Mouse (Mus musculus) hindbrain, embryonic 15.5 days (tissue): Measurements from ENCODE around the gene Slc25a13. TPM values are rescaled to one million over a fixed set of nuclear protein-coding genes. Genes with fewer than 3 reads are reported as not detected.
"Not testable (repeated sequence)": the region's sequence is repeated elsewhere in the genome, so short reads cannot be mapped to it uniquely, and the experiment has no call there.

ENCODE experiments used
- ATAC-seq: fragments of 200-750 bp; cut with Nextera tagmentation; 2 replicates; pipeline ENCODE4 v1.8.0; 2017; ENCODE audit warnings: low read depth, moderate number of reproducible peaks, moderate TSS enrichment; ENCODE audit not compliant: low FRiP score
- H3K27ac ChIP-seq: fragments of 300-500 bp; sonication (generic); replicated peaks from 2 replicates; pipeline ENCODE4 v1.5.1; 2015; ENCODE audit warnings: mild to moderate bottlenecking, inconsistent platforms
- H3K27me3 ChIP-seq: fragments of 300-500 bp; sonication (generic); 2 replicates; pipeline ENCODE4 v1.6.1; 2015; ENCODE audit warnings: control low read depth, inconsistent platforms
- H3K36me3 ChIP-seq: fragments of 300-500 bp; sonication (generic); 2 replicates; pipeline ENCODE4 v1.6.1; 2015; ENCODE audit warnings: control low read depth, inconsistent platforms
- H3K4me1 ChIP-seq: fragments of 300-500 bp; sonication (generic); replicated peaks from 2 replicates; pipeline ENCODE4 v1.6.1; 2015; ENCODE audit warnings: control low read depth, inconsistent platforms
- H3K4me2 ChIP-seq: fragments of 300-500 bp; sonication (generic); 2 replicates; pipeline ENCODE4 v1.6.1; 2015; ENCODE audit warnings: moderate library complexity, mild to moderate bottlenecking, inconsistent platforms
- H3K4me3 ChIP-seq: fragments of 300-500 bp; sonication (generic); 2 replicates; pipeline ENCODE4 v1.5.1; 2015; ENCODE audit warnings: mild to moderate bottlenecking, inconsistent platforms
- H3K9ac ChIP-seq: fragments of 300-500 bp; sonication (generic); 2 replicates; pipeline ENCODE4 v1.6.1; 2015; ENCODE audit warnings: inconsistent platforms
- H3K9me3 ChIP-seq: fragments of 300-500 bp; sonication (generic); 2 replicates; pipeline ENCODE4 v1.6.1; 2016; ENCODE audit warnings: control low read depth, inconsistent platforms
- WGBS: fragments of 180-500 bp; shearing (Covaris S2); methylation state at CpG from one replicate; pipeline ENCODE4 v1.1.7; 2015; 5-methylcytosine and 5-hydroxymethylcytosine counted together
- polyA plus RNA-seq: library from polyadenylated mRNA; unstranded; fragments of >200 nt; fragmentation: Nextera tagmentation; extraction: Ambion mirVana; gene quantifications from 2 replicates; pipeline ENCODE4 v1.2.1, GENCODE M21; 2015

The Slc25a13 gene
- polyA plus RNA-seq, 1 experiment from 2014 or later, result 5.3 TPM

- not testable (repeated sequence) for H3K36me3 ChIP-seq, H3K27me3 ChIP-seq, H3K9ac ChIP-seq, H3K9me3 ChIP-seq, H3K27ac ChIP-seq, H3K4me1 ChIP-seq, ATAC-seq, H3K4me3 ChIP-seq, H3K4me2 ChIP-seq
- 99% methylated on average over 3 of the region's 3 CpGs for WGBS
These were observed 18.9 kb downstream of the Slc25a13 start for GRCm38 (mm10) chr6:6198056-6198455.

- ATAC-seq, result no peak
- H3K4me2 ChIP-seq, result no peak overlapping the region
These were observed 19.6 kb downstream of the Slc25a13 start for GRCm38 (mm10) chr6:6197339-6197738.

GRCm38 (mm10) chr6:6196527-6196926, 20.4 kb downstream of the Slc25a13 start:
- WGBS, result 78% methylated on average over 4 of the region's 4 CpGs
- H3K27ac ChIP-seq, result no peak overlapping the region

More at GRCm38 (mm10) chr6:6197339-6197738, 19.6 kb downstream of the Slc25a13 start:
- WGBS, result 83% methylated on average over 6 of the region's 6 CpGs
- no peak overlapping the region for H3K27ac ChIP-seq
- H3K4me1 ChIP-seq, result no peaks in the 10 kb centered on the region
- no peak overlapping the region for H3K9ac ChIP-seq
- no peak overlapping the region for H3K4me3 ChIP-seq
- H3K27me3 ChIP-seq, result no peaks in the 10 kb centered on the region
- no peaks in the 10 kb centered on the region for H3K36me3 ChIP-seq
- no peaks in the 10 kb centered on the region for H3K9me3 ChIP-seq

GRCm38 (mm10) chr6:6194831-6195230, 22.1 kb downstream of the Slc25a13 start:
- 80% methylated on average over 6 of the region's 6 CpGs for whole genome bisulfite sequencing
- no peak for ATAC-seq
- H3K4me3 ChIP-seq, result no peak overlapping the region
- H3K27me3 ChIP-seq, result no peaks in the 10 kb centered on the region
- no peaks in the 10 kb centered on the region for H3K4me1 ChIP-seq
- no peak overlapping the region for H3K27ac ChIP-seq
- H3K9me3 ChIP-seq, result no peaks in the 10 kb centered on the region
- no peaks in the 10 kb centered on the region for H3K36me3 ChIP-seq
- no peak overlapping the region for H3K9ac ChIP-seq
- H3K4me2 ChIP-seq, result no peak overlapping the region

More at GRCm38 (mm10) chr6:6196527-6196926, 20.4 kb downstream of the Slc25a13 start:
- Histone ChIP-seq H3K36me3 (no peaks in the 10 kb centered on the region), H3K9me3 (no peaks in the 10 kb centered on the region), H3K4me1 (no peaks in the 10 kb centered on the region), H3K4me3 (no peak overlapping the region), H3K9ac (no peak overlapping the region), H3K27me3 (no peaks in the 10 kb centered on the region), H3K4me2 (no peak overlapping the region)
- no peak for ATAC-seq

- Histone ChIP-seq H3K27ac (no peak overlapping the region), H3K36me3 (no peaks in the 10 kb centered on the region), H3K27me3 (no peaks in the 10 kb centered on the region), H3K4me2 (no peak overlapping the region), H3K4me1 (no peaks in the 10 kb centered on the region), H3K9me3 (no peaks in the 10 kb centered on the region), H3K9ac (no peak overlapping the region), H3K4me3 (no peak overlapping the region)
- 91% methylated on average over 13 of the region's 13 CpGs for WGBS
- ATAC-seq, result no peak
These were observed 23.1 kb downstream of the Slc25a13 start for GRCm38 (mm10) chr6:6193906-6194305.

GRCm38 (mm10) chr6:6192413-6192812, 24.6 kb downstream of the Slc25a13 start:
- H3K4me2 ChIP-seq, result no peak overlapping the region
- H3K4me3 ChIP-seq, result no peak overlapping the region
- no peak overlapping the region for H3K27ac ChIP-seq
- no peaks in the 10 kb centered on the region for H3K36me3 ChIP-seq
- H3K9me3 ChIP-seq, result no peaks in the 10 kb centered on the region
- no peak for ATAC-seq
- H3K9ac ChIP-seq, result no peak overlapping the region
- no peaks in the 10 kb centered on the region for H3K27me3 ChIP-seq
- WGBS, result 76% methylated on average over 7 of the region's 7 CpGs
- no peaks in the 10 kb centered on the region for H3K4me1 ChIP-seq

GRCm38 (mm10) chr6:6191596-6192337, 25.2 kb downstream of the Slc25a13 start:
- Histone ChIP-seq H3K36me3 (no peaks in the 10 kb centered on the region), H3K27me3 (no peaks in the 10 kb centered on the region), H3K4me2 (no peak overlapping the region), H3K4me3 (no peak overlapping the region), H3K27ac (no peak overlapping the region), H3K9ac (no peak overlapping the region), H3K4me1 (no peaks in the 10 kb centered on the region), H3K9me3 (no peaks in the 10 kb centered on the region)
- ATAC-seq, result no peak
- 79% methylated on average over 8 of the region's 8 CpGs for WGBS

- 92% methylated on average over 6 of the region's 6 CpGs for WGBS
These were observed 28.0 kb downstream of the Slc25a13 start for GRCm38 (mm10) chr6:6188970-6189369.

GRCm38 (mm10) chr6:6186468-6186867, 30.5 kb downstream of the Slc25a13 start:
- no peaks in the 10 kb centered on the region for H3K36me3 ChIP-seq
- no peak overlapping the region for H3K4me3 ChIP-seq
- no peak overlapping the region for H3K4me2 ChIP-seq
- H3K9ac ChIP-seq, result no peak overlapping the region
- WGBS, result 88% methylated on average over 4 of the region's 4 CpGs
- H3K27ac ChIP-seq, result no peak overlapping the region
- ATAC-seq, result no peak
- H3K9me3 ChIP-seq, result no peaks in the 10 kb centered on the region
- H3K4me1 ChIP-seq, result no peaks in the 10 kb centered on the region; the same call in 1 of the 2 replicates
- no peaks in the 10 kb centered on the region for H3K27me3 ChIP-seq

More at GRCm38 (mm10) chr6:6188970-6189369, 28.0 kb downstream of the Slc25a13 start:
- no peak overlapping the region for H3K9ac ChIP-seq
- H3K4me3 ChIP-seq, result no peak overlapping the region
- H3K9me3 ChIP-seq, result no peaks in the 10 kb centered on the region
- no peaks in the 10 kb centered on the region for H3K36me3 ChIP-seq
- no peak overlapping the region for H3K27ac ChIP-seq
- H3K27me3 ChIP-seq, result no peaks in the 10 kb centered on the region
- no peaks in the 10 kb centered on the region for H3K4me1 ChIP-seq
- ATAC-seq, result no peak
- H3K4me2 ChIP-seq, result no peak overlapping the region

GRCm38 (mm10) chr6:6185735-6186068, 31.3 kb downstream of the Slc25a13 start:
- Histone ChIP-seq H3K4me3 (no peak overlapping the region), H3K36me3 (no peaks in the 10 kb centered on the region), H3K4me2 (no peak overlapping the region), H3K9ac (no peak overlapping the region), H3K9me3 (no peaks in the 10 kb centered on the region), H3K27me3 (no peaks in the 10 kb centered on the region), H3K27ac (no peak overlapping the region), H3K4me1 (no peaks in the 10 kb centered on the region; the same call in 1 of the 2 replicates)
- no peak for ATAC-seq
- 96% methylated on average over 3 of the region's 3 CpGs for WGBS

- WGBS, result 82% methylated on average over 7 of the region's 7 CpGs
- H3K27me3 ChIP-seq, result no peaks in the 10 kb centered on the region
- no peaks in the 10 kb centered on the region; the same call in 1 of the 2 replicates for H3K4me1 ChIP-seq
- no peak overlapping the region for H3K27ac ChIP-seq
- no peaks in the 10 kb centered on the region for H3K36me3 ChIP-seq
- H3K9ac ChIP-seq, result no peak overlapping the region
- no peaks in the 10 kb centered on the region for H3K9me3 ChIP-seq
- ATAC-seq, result no peak
- H3K4me2 ChIP-seq, result no peak overlapping the region
- no peak overlapping the region for H3K4me3 ChIP-seq
These were observed 31.8 kb downstream of the Slc25a13 start for GRCm38 (mm10) chr6:6184921-6185734.

GRCm38 (mm10) chr6:6183601-6184000, 33.4 kb downstream of the Slc25a13 start:
- H3K27ac ChIP-seq, result no peak overlapping the region
- no peaks in the 10 kb centered on the region for H3K9me3 ChIP-seq
- H3K4me1 ChIP-seq, result no peaks in the 10 kb centered on the region; the same call in 1 of the 2 replicates
- no peaks in the 10 kb centered on the region for H3K36me3 ChIP-seq
- no peak overlapping the region for H3K9ac ChIP-seq
- WGBS, result 58% methylated on average over 8 of the region's 8 CpGs
- H3K4me3 ChIP-seq, result no peak overlapping the region
- no peak; the same call in 1 of the 2 replicates for ATAC-seq
- no peak overlapping the region for H3K4me2 ChIP-seq
- H3K27me3 ChIP-seq, result no peaks in the 10 kb centered on the region
